Mouse (Mus musculus) neural tube, embryonic 12.5 days (tissue): ENCODE measurements around the gene Map3k5. TPM values are rescaled to one million over a fixed set of nuclear protein-coding genes. Genes with fewer than 3 reads are reported as not detected.

Experiments used
- ATAC-seq: fragments of 200-750 bp; cut with Nextera tagmentation; 2 replicates; pipeline ENCODE4 v1.8.0; 2017; ENCODE audit warnings: low read depth, mild to moderate bottlenecking, moderate TSS enrichment, moderate library complexity; ENCODE audit not compliant: low FRiP score
- H3K27ac ChIP-seq: fragments of 300-500 bp; sonication (generic); 2 replicates; pipeline ENCODE4 v1.5.1; 2016
- H3K27me3 ChIP-seq: fragments of 300-500 bp; sonication (generic); replicated peaks from 2 replicates; pipeline ENCODE4 v1.6.1; 2016; ENCODE audit warnings: mild to moderate bottlenecking
- H3K36me3 ChIP-seq: fragments of 300-500 bp; sonication (generic); 2 replicates; pipeline ENCODE4 v1.6.1; 2016; ENCODE audit warnings: mild to moderate bottlenecking
- H3K4me1 ChIP-seq: fragments of 300-500 bp; sonication (generic); 2 replicates; pipeline ENCODE4 v1.6.1; 2016
- H3K4me2 ChIP-seq: fragments of 300-500 bp; sonication (generic); replicated peaks from 2 replicates; pipeline ENCODE4 v1.6.1; 2016; ENCODE audit warnings: mild to moderate bottlenecking
- H3K4me3 ChIP-seq: fragments of 300-500 bp; sonication (generic); 2 replicates; pipeline ENCODE4 v1.5.1; 2016
- H3K9ac ChIP-seq: fragments of 300-500 bp; sonication (generic); 2 replicates; pipeline ENCODE4 v1.6.1; 2016; ENCODE audit warnings: mild to moderate bottlenecking
- H3K9me3 ChIP-seq: fragments of 300-500 bp; sonication (generic); 2 replicates; pipeline ENCODE4 v1.6.1; 2016; ENCODE audit warnings: mild to moderate bottlenecking
- WGBS: fragments of 180-500 bp; shearing (Covaris S2); methylation state at CpG from one replicate; pipeline ENCODE4 v1.1.7; 2016; 5-methylcytosine and 5-hydroxymethylcytosine counted together
- polyA plus RNA-seq: library from polyadenylated mRNA; unstranded; fragments of >200 nt; fragmentation: Nextera tagmentation; extraction: Ambion mirVana; gene quantifications from 2 replicates; pipeline ENCODE4 v1.2.1, GENCODE M21; 2016

The Map3k5 gene
- polyA plus RNA-seq, 1 experiment from 2014 or later = 1.1 TPM

GRCm38 (mm10) chr10:20000408-20000770, 66.1 kb downstream of the Map3k5 start:
- Histone ChIP-seq H3K9me3 (no peaks in the 10 kb centered on the region), H3K36me3 (no peaks in the 10 kb centered on the region), H3K4me2 (no peak overlapping the region), H3K9ac (no peak overlapping the region), H3K4me3 (no peak overlapping the region), H3K27ac (no peak overlapping the region), H3K27me3 (no peaks in the 10 kb centered on the region), H3K4me1 (0 out of 2 replicates have a peak, but pooled peaks cover 4% of the 10 kb centered on the region)
- 80% methylated on average over 8 of the region's 8 CpGs for WGBS
- ATAC-seq = no peak

GRCm38 (mm10) chr10:20001990-20002389, 67.7 kb downstream of the Map3k5 start:
- no peak overlapping the region for H3K27ac ChIP-seq
- 22% methylated on average over 5 of the region's 5 CpGs for WGBS
- H3K9me3 ChIP-seq = no peaks in the 10 kb centered on the region
- 0 out of 2 replicates have a peak, but pooled peaks cover 4% of the 10 kb centered on the region for H3K4me1 ChIP-seq
- no peak overlapping the region for H3K4me3 ChIP-seq
- no peak overlapping the region for H3K9ac ChIP-seq
- no peak overlapping the region for H3K4me2 ChIP-seq
- H3K36me3 ChIP-seq = no peaks in the 10 kb centered on the region
- no peaks in the 10 kb centered on the region for H3K27me3 ChIP-seq
- no peak for ATAC-seq

- WGBS = 51% methylated on average over 5 of the region's 5 CpGs
- H3K27ac ChIP-seq = no peak overlapping the region
- ATAC-seq = no peak
- H3K4me2 ChIP-seq = no peak overlapping the region
- H3K27me3 ChIP-seq = no peaks in the 10 kb centered on the region
- no peaks in the 10 kb centered on the region for H3K9me3 ChIP-seq
- H3K4me1 ChIP-seq = 0 out of 2 replicates have a peak, but pooled peaks cover 4% of the 10 kb centered on the region
- H3K4me3 ChIP-seq = no peak overlapping the region
- no peaks in the 10 kb centered on the region for H3K36me3 ChIP-seq
- H3K9ac ChIP-seq = no peak overlapping the region
Observed at GRCm38 (mm10) chr10:20003006-20003405, 68.7 kb downstream of the Map3k5 start.

GRCm38 (mm10) chr10:20004786-20005185, 70.5 kb downstream of the Map3k5 start:
- ATAC-seq = no peak

DNA sequence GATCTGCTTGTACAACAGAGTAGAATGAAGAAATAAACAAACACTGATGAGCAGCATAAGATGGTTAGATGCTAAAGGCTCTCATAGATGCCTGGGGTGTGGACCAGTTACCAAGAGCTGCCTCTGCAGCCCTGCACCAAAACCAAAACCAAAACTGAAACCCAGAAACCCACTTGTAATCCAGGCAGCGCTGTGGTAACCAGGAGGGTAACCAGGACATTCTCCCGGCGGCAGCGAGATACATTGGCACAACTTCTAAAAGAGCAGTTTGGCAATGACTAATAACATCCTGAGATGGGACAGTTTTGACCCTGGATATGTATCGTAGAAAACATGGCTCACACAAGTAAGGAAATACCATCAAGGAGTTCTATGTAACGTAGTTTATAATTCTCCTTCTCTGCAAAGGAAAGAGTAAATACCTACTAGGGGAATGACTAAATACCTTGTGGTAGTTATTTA, 71.2 kb downstream of the Map3k5 start:
- no peak overlapping the region for H3K9ac ChIP-seq
- no peak overlapping the region for H3K27ac ChIP-seq
- ATAC-seq = no peak
- H3K9me3 ChIP-seq = no peaks in the 10 kb centered on the region
- H3K4me3 ChIP-seq = no peak overlapping the region
- WGBS = 93% methylated on average over 6 of the region's 6 CpGs
- no peak overlapping the region for H3K4me2 ChIP-seq
- 0 out of 2 replicates have a peak, but pooled peaks cover 4% of the 10 kb centered on the region for H3K4me1 ChIP-seq
- H3K27me3 ChIP-seq = no peaks in the 10 kb centered on the region
- no peaks in the 10 kb centered on the region for H3K36me3 ChIP-seq

More at GRCm38 (mm10) chr10:20004786-20005185, 70.5 kb downstream of the Map3k5 start:
- Histone ChIP-seq H3K4me2 (no peak overlapping the region), H3K4me3 (no peak overlapping the region), H3K9me3 (no peaks in the 10 kb centered on the region), H3K4me1 (0 out of 2 replicates have a peak, but pooled peaks cover 4% of the 10 kb centered on the region), H3K27me3 (no peaks in the 10 kb centered on the region), H3K36me3 (no peaks in the 10 kb centered on the region), H3K9ac (no peak overlapping the region), H3K27ac (no peak overlapping the region)
- 86% methylated on average over 4 of the region's 4 CpGs for WGBS

DNA sequence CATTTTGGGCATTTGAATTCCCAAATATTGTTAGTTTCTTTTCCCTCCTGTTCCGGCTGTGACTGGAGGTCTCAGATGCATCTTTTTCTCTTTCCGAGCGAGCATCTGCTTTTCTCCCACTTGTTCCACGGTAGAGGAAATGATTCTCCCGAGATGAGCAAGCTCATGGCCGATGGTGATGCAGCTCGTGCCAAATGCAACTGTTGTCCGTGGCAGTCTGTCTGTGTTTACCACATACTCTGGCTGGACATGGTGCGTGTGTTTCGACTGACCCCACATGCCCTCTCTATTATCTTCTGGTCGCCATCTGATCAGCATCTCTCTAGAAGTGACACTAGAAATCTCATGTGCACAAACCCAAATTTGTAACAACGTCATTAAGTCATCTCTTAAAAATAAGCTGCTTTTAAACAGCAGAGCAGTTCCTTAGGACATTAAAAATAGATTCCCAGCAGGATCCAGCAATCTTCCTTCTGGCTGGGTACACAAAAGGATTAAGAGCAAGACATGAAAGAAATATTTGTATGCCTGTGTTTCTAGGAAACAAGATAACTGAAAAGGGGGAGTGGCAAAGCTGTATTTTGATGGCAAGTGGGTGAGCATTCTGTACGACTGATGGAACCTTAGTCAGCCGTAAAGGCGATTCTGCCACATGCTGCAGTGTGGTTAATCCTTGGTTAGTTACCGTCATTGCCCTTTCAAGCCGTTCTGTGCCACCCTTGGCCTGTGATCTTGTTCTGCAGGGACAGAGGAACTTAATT, 72.2 kb downstream of the Map3k5 start:
- Histone ChIP-seq H3K9me3 (no peaks in the 10 kb centered on the region), H3K4me2 (no peak overlapping the region), H3K27me3 (no peaks in the 10 kb centered on the region), H3K4me3 (no peak overlapping the region), H3K4me1 (0 out of 2 replicates have a peak, but pooled peaks cover 4% of the 10 kb centered on the region), H3K36me3 (no peaks in the 10 kb centered on the region), H3K27ac (no peak overlapping the region), H3K9ac (no peak overlapping the region)
- WGBS = 65% methylated on average over 17 of the region's 17 CpGs
- no peak for ATAC-seq

GRCm38 (mm10) chr10:20009310-20009709, 75.0 kb downstream of the Map3k5 start:
- no peaks in the 10 kb centered on the region for H3K27me3 ChIP-seq
- H3K4me3 ChIP-seq = no peak overlapping the region
- H3K9me3 ChIP-seq = no peaks in the 10 kb centered on the region
- 94% methylated on average over 6 of the region's 6 CpGs for WGBS
- ATAC-seq = no peak
- no peaks in the 10 kb centered on the region for H3K4me1 ChIP-seq
- no peaks in the 10 kb centered on the region for H3K36me3 ChIP-seq
- H3K4me2 ChIP-seq = no peak overlapping the region
- no peak overlapping the region for H3K9ac ChIP-seq
- no peak overlapping the region for H3K27ac ChIP-seq

- H3K9me3 ChIP-seq = no peaks in the 10 kb centered on the region
- H3K4me1 ChIP-seq = no peaks in the 10 kb centered on the region
- ATAC-seq = no peak
- no peak overlapping the region for H3K4me2 ChIP-seq
- H3K4me3 ChIP-seq = no peak overlapping the region
- no peaks in the 10 kb centered on the region for H3K36me3 ChIP-seq
- H3K27me3 ChIP-seq = no peaks in the 10 kb centered on the region
- 95% methylated on average over 3 of the region's 3 CpGs for WGBS
- no peak overlapping the region for H3K27ac ChIP-seq
- H3K9ac ChIP-seq = no peak overlapping the region
Observed at GRCm38 (mm10) chr10:20010018-20010417, 75.7 kb downstream of the Map3k5 start.

GRCm38 (mm10) chr10:20018406-20018805, 84.1 kb downstream of the Map3k5 start:
- no peaks in the 10 kb centered on the region for H3K27me3 ChIP-seq
- H3K4me2 ChIP-seq = no peak overlapping the region
- H3K36me3 ChIP-seq = no peaks in the 10 kb centered on the region
- no peak overlapping the region for H3K4me3 ChIP-seq
- 0 out of 2 replicates have a peak, but pooled peaks cover 4% of the 10 kb centered on the region for H3K4me1 ChIP-seq
- ATAC-seq = no peak
- WGBS = 98% methylated on average over 10 of the region's 10 CpGs
- no peak overlapping the region for H3K27ac ChIP-seq
- H3K9me3 ChIP-seq = 0 out of 2 replicates have a peak, but pooled peaks cover 7% of the 10 kb centered on the region
- H3K9ac ChIP-seq = no peak overlapping the region

- Histone ChIP-seq H3K36me3 (no peaks in the 10 kb centered on the region), H3K4me2 (no peak overlapping the region), H3K9me3 (0 out of 2 replicates have a peak, but pooled peaks cover 7% of the 10 kb centered on the region), H3K27me3 (no peaks in the 10 kb centered on the region), H3K27ac (no peak overlapping the region), H3K9ac (no peak overlapping the region), H3K4me3 (no peak overlapping the region), H3K4me1 (0 out of 2 replicates have a peak, but pooled peaks cover 4% of the 10 kb centered on the region)
- WGBS = 94% methylated on average over 3 of the region's 3 CpGs
- no peak for ATAC-seq
Observed at GRCm38 (mm10) chr10:20018806-20019205, 84.5 kb downstream of the Map3k5 start.

DNA sequence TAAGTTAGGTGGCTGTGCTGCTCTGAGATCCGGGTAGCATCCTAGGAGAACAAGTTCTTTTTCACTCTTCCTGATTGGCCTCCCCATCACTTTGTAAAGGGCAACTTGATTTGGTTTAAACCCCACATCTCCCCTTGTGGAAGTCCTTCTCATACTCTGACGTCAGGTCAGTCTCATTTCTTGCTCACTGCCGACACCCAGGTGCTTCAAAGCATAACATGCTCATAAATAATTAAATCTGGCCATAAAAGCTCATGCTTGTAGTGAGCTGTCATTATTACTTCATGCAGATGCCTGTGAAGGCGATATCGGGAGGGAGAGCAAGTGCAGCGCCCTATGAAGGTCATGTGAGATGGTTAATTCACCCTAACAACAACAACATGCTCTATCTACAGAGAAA, 87.0 kb downstream of the Map3k5 start:
- Histone ChIP-seq H3K4me3 (no peak overlapping the region), H3K36me3 (no peaks in the 10 kb centered on the region), H3K27ac (no peak overlapping the region), H3K9ac (no peak overlapping the region), H3K27me3 (no peaks in the 10 kb centered on the region), H3K4me1 (0 out of 2 replicates have a peak, but pooled peaks cover 4% of the 10 kb centered on the region), H3K9me3 (0 out of 2 replicates have a peak, but pooled peaks cover 7% of the 10 kb centered on the region), H3K4me2 (no peak overlapping the region)
- 82% methylated on average over 6 of the region's 6 CpGs for WGBS
- ATAC-seq = no peak

DNA sequence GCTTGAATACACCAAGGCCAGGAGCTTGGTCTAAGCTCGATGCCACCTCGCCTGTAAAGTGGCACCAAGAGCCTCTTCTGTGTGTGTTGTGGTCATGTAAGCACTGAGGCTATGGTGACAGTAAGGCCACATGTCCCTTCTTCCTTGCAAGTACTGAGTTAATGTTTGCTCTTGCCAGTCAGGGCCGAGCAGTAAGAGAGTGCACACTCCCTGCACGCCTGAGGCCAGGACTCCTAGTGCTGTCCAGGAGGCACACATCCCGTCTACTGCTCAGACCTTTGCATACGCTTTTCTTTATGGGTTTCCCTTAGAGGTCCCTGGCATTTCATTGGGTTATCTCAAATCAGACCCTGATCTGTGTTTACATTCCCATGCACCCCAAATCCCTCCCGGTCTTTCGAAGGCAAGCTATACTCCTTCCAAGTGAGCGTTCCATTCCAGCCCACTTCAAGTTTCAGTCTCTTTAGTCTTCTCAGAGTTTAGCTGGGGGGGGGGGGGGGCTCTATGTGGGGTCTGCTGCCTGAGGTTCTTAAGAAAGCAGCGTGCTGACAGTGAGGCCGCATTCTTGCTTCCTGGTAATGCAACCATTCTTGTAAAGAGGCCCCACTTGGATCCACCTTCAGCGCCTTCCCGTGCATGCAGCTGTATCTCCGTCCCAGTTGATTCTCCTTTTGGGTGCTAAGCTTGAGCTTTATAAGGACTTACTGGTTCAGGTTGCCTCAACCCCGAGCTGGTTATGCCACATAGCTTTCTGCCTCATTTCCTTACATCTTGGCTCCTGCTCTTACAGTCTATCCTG, 87.6 kb downstream of the Map3k5 start:
- no peak overlapping the region for H3K9ac ChIP-seq
- H3K27me3 ChIP-seq = no peaks in the 10 kb centered on the region
- 87% methylated on average over 15 of the region's 15 CpGs for WGBS
- 0 out of 2 replicates have a peak, but pooled peaks cover 4% of the 10 kb centered on the region for H3K4me1 ChIP-seq
- no peak overlapping the region for H3K4me2 ChIP-seq
- H3K27ac ChIP-seq = no peak overlapping the region
- no peaks in the 10 kb centered on the region for H3K36me3 ChIP-seq
- ATAC-seq = no peak
- no peak overlapping the region for H3K4me3 ChIP-seq
- H3K9me3 ChIP-seq = 0 out of 2 replicates have a peak, but pooled peaks cover 7% of the 10 kb centered on the region
